Comparison of ENCODE assay signal across 28 mouse cellular contexts in the genomic region with DNA sequence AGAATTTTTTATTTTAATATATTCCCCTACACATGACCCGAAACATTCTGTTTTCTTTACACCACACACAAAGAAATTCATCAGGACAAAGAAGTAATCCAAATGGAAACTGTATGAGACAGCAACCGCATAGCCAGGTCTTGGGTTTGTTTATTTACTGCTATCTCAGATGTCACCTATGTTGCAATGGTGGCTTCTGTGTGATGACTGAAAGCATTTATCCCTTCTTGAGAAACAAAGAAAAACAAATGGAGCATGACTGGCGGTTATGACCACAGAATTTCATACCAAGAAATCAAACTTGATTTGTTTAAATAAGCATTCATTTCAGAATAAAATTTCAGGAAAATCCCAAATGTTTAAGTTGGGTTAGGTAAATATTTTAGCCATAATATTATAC.
"Had no signal": no experiment of that assay in that cellular context is flagged by ENCODE, and none has a peak within 500 bp of the region (broad histone marks: within the 10 kb centered on the region; RNA-seq: fewer than 3 reads in every experiment).

No protein-coding gene starts in this region.

- H3K4me3 ChIP-seq: limb, embryonic 10.5 days; limb, embryonic 12.5 days; limb, embryonic 13.5 days; limb, embryonic 15.5 days; liver, embryonic 12.5 days; liver, embryonic 13.5 days; liver, embryonic 15.5 days; lung, embryonic 15.5 days; megakaryocyte, embryonic 14.5 days; midbrain, embryonic 10.5 days; midbrain, embryonic 12.5 days; midbrain, embryonic 13.5 days; midbrain, embryonic 15.5 days; myocyte; neural tube, embryonic 12.5 days had no signal

- H3K9me3 ChIP-seq: limb, embryonic 10.5 days; limb, embryonic 12.5 days; limb, embryonic 13.5 days; limb, embryonic 15.5 days; liver, embryonic 12.5 days; liver, embryonic 13.5 days; liver, embryonic 15.5 days; lung, embryonic 15.5 days; midbrain, embryonic 10.5 days; midbrain, embryonic 12.5 days; midbrain, embryonic 13.5 days; midbrain, embryonic 15.5 days; neural tube, embryonic 12.5 days had no signal

- H3K36me3 ChIP-seq: limb, embryonic 10.5 days; limb, embryonic 12.5 days; limb, embryonic 13.5 days; limb, embryonic 15.5 days; liver, embryonic 12.5 days; liver, embryonic 13.5 days; liver, embryonic 15.5 days; lung, embryonic 15.5 days; midbrain, embryonic 10.5 days; midbrain, embryonic 12.5 days; midbrain, embryonic 13.5 days; midbrain, embryonic 15.5 days; neural tube, embryonic 12.5 days had no signal

- H3K27me3 ChIP-seq: limb, embryonic 12.5 days; limb, embryonic 15.5 days; liver, embryonic 12.5 days; liver, embryonic 13.5 days; liver, embryonic 15.5 days; lung, embryonic 15.5 days; megakaryocyte, embryonic 14.5 days; midbrain, embryonic 12.5 days; midbrain, embryonic 13.5 days; midbrain, embryonic 15.5 days; neural tube, embryonic 12.5 days had no signal

- H3K4me1 ChIP-seq: liver, embryonic 12.5 days; liver, embryonic 13.5 days; liver, embryonic 15.5 days; lung, embryonic 15.5 days; megakaryocyte, embryonic 14.5 days; midbrain, embryonic 10.5 days; midbrain, embryonic 12.5 days; midbrain, embryonic 13.5 days; midbrain, embryonic 15.5 days; neural tube, embryonic 12.5 days had no signal

- DNase-seq: left cerebral cortex, postnatal 4 days; liver; liver, embryonic 13.5 days; liver, postnatal 0 days; lung, adult 18-20 months; lung, adult 2 months; lung, embryonic 14.5 days; lung, postnatal 10 days; lung, postnatal 14 days; lung, postnatal 36 days; lung, postnatal 4 days; midbrain, embryonic 14.5 days had no signal

- H3K27ac ChIP-seq: limb, embryonic 10.5 days; limb, embryonic 12.5 days; limb, embryonic 13.5 days; limb, embryonic 15.5 days; liver, embryonic 12.5 days; liver, embryonic 13.5 days; liver, embryonic 14.5 days; liver, embryonic 15.5 days; lung, embryonic 15.5 days; macrophage; midbrain, embryonic 10.5 days; midbrain, embryonic 12.5 days; midbrain, embryonic 13.5 days; midbrain, embryonic 15.5 days; neural tube, embryonic 12.5 days had no signal
